Mouse (Mus musculus): ENCODE data around the gene Sdhc.

DNA sequence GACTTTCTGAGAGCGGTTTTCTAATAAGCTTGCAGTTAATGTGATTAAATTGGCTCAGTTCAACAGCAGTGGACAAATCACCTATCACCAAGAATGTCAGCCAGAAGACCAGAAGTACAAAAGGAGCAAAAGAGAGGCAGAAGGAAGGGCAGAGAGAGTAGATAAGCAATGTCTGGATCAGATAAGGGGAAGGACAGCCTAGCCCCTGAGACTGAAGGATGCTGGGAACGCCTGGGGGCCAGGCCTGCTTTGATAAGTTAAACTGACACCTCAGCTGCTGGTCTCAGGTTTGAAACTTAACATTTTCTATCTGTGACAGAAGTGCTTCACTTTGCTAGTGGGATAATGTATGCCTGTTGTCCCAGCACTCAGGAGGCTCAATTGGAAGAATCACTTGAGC, 52.8 kb downstream of the Sdhc start:
- TF ChIP-seq CTCF (IDR thresholded peaks at IDR 0.05; ENCODE audit: low read depth, low read length), result no peak
- TF ChIP-seq GATA1 (IDR thresholded peaks at IDR 0.05; ENCODE audit: borderline replicate concordance, low read length), result no peak
- TF ChIP-seq TAL1 (conservative IDR thresholded peaks at IDR 0.05; ENCODE audit: low read depth, low read length), result peak; percentile 74

Measured in G1E (cell line).